Mouse (Mus musculus) hindbrain, postnatal 0 days (tissue): Measurements from ENCODE around the gene Cyb561a3. TPM values are rescaled to one million over a fixed set of nuclear protein-coding genes. Genes with fewer than 3 reads are reported as not detected.

Experiments
- ATAC-seq: fragments of 200-750 bp; cut with Nextera tagmentation; 2 replicates; pipeline ENCODE4 v1.8.0; 2017; ENCODE audit warnings: mild to moderate bottlenecking, moderate TSS enrichment, moderate library complexity
- DNase-seq: peaks from one replicate; pipeline ENCODE4 v3.0.0-alpha.2; 2015; ENCODE audit warnings: low spot score
- H3K27ac ChIP-seq: fragments of 300-500 bp; sonication (generic); 2 replicates; pipeline ENCODE4 v1.5.1; 2014; ENCODE audit warnings: mild to moderate bottlenecking
- H3K27me3 ChIP-seq: fragments of 300-500 bp; sonication (generic); 2 replicates; pipeline ENCODE4 v1.6.1; 2014; ENCODE audit warnings: low read length, mixed read lengths; ENCODE audit not compliant: insufficient read depth
- H3K36me3 ChIP-seq: fragments of 300-500 bp; sonication (generic); 2 replicates; pipeline ENCODE4 v1.6.1; 2014; ENCODE audit warnings: low read length, mixed read lengths; ENCODE audit not compliant: insufficient read depth
- H3K4me1 ChIP-seq: fragments of 300-500 bp; sonication (generic); 2 replicates; pipeline ENCODE4 v1.6.1; 2014; ENCODE audit warnings: antibody characterized with exemption, low read length, mixed read lengths; ENCODE audit not compliant: insufficient read depth
- H3K4me2 ChIP-seq: fragments of 300-500 bp; sonication (generic); 2 replicates; pipeline ENCODE4 v1.6.1; 2014; ENCODE audit warnings: low read depth, mild to moderate bottlenecking, low read length, moderate library complexity, mixed read lengths
- H3K4me3 ChIP-seq: fragments of 300-500 bp; sonication (generic); 2 replicates; pipeline ENCODE4 v1.5.1; 2014; ENCODE audit warnings: low read length
- H3K9ac ChIP-seq: fragments of 300-500 bp; sonication (generic); replicated peaks from 2 replicates; pipeline ENCODE4 v1.6.1; 2014; ENCODE audit warnings: mild to moderate bottlenecking, low read length, moderate library complexity, mixed read lengths
- H3K9me3 ChIP-seq: fragments of 300-500 bp; sonication (generic); 2 replicates; pipeline ENCODE4 v1.6.1; 2016; ENCODE audit warnings: low read length, mixed read lengths
- CTCF ChIP-seq: IDR thresholded peaks from 2 replicates; pipeline ENCODE4 v1.5.1; 2016; ENCODE audit warnings: antibody characterized with exemption, control low read depth, low read depth
- WGBS: fragments of 180-500 bp; shearing (Covaris S2); extraction: QIAGEN DNeasy Blood & Tissue Kit; methylation state at CpG from one replicate; pipeline ENCODE4 v1.1.7; 2014; 5-methylcytosine and 5-hydroxymethylcytosine counted together
- polyA plus RNA-seq: library from polyadenylated mRNA; unstranded; fragments of >200 nt; fragmentation: Nextera tagmentation; extraction: Ambion mirVana; gene quantifications from 2 replicates; pipeline ENCODE4 v1.2.1, GENCODE M21; 2015
- total RNA-seq: library from RNA; depleted of rRNA; stranded (reverse); fragments of >200 nt; gene quantifications from 2 replicates; pipeline ENCODE4 v1.2.3, GENCODE M21; 2014; rRNA removed

Cyb561a3 gene
- total and polyA plus RNA-seq, 2 experiments from 2014 or later = 15.6 to 18.0 TPM

DNA sequence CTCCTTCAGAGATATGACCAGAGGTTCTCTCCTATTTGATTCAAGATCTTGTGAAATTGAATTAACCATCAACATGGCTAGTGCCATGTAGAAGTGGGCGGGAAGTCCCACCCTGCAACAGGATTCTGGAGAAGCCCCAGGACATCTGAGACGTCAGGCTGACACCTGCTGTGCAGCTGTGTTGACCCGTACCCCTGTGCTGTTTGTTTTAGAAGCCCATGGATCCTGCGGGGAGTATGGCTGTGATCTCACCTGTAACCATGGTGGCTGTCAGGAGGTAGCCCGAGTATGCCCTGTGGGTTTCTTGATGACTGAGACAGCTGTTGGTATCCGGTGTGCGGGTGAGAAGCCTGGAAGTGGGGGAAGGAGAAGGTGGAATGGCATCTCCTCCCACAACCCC lies 60.9 kb downstream of the Cyb561a3 start:
- Histone ChIP-seq H3K36me3 (no peaks in the 10 kb centered on the region), H3K4me1 (peaks cover 13% of the 10 kb centered on the region), H3K9ac (no peak overlapping the region), H3K27me3 (no peaks in the 10 kb centered on the region), H3K27ac (no peak overlapping the region), H3K4me2 (no peak overlapping the region), H3K9me3 (no peaks in the 10 kb centered on the region), H3K4me3 (no peak overlapping the region)
- TF ChIP-seq CTCF = no peak
- ATAC-seq = no peak
- no peak for DNase-seq
- 68% methylated on average over 7 of the region's 7 CpGs for WGBS

DNA sequence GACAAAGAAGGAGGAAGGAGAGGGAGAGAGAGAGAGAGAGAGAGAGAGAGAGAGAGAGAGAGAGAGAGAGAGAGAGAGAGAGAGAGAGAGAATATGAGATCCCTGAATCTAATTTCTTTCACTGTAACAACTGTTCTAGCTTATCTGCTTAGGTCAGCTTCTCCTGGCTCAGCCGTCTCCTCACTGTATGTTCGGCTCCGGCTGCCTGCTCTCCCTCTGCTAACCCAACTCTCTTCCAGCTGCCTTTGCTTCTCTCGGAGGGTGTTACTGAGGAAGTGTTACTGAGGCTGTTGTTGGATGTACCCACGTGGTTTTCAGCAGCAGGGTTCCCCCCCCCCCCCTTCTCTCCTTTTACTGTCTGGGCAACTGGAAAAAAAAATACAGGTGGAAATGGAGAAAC lies 63.1 kb downstream of the Cyb561a3 start:
- 13% methylated on average over 5 of the region's 5 CpGs for WGBS
- DNase-seq (no peak), ATAC-seq (no peak)
- H3K4me2 ChIP-seq = no peak overlapping the region
- H3K27ac ChIP-seq = no peak overlapping the region
- no peak overlapping the region for H3K9ac ChIP-seq
- no peaks in the 10 kb centered on the region for H3K9me3 ChIP-seq
- H3K4me1 ChIP-seq = peaks cover 3% of the 10 kb centered on the region; the same call in 1 of the 2 replicates
- no peak overlapping the region for H3K4me3 ChIP-seq
- no peaks in the 10 kb centered on the region for H3K27me3 ChIP-seq
- no peak for TF ChIP-seq CTCF
- H3K36me3 ChIP-seq = no peaks in the 10 kb centered on the region

DNA sequence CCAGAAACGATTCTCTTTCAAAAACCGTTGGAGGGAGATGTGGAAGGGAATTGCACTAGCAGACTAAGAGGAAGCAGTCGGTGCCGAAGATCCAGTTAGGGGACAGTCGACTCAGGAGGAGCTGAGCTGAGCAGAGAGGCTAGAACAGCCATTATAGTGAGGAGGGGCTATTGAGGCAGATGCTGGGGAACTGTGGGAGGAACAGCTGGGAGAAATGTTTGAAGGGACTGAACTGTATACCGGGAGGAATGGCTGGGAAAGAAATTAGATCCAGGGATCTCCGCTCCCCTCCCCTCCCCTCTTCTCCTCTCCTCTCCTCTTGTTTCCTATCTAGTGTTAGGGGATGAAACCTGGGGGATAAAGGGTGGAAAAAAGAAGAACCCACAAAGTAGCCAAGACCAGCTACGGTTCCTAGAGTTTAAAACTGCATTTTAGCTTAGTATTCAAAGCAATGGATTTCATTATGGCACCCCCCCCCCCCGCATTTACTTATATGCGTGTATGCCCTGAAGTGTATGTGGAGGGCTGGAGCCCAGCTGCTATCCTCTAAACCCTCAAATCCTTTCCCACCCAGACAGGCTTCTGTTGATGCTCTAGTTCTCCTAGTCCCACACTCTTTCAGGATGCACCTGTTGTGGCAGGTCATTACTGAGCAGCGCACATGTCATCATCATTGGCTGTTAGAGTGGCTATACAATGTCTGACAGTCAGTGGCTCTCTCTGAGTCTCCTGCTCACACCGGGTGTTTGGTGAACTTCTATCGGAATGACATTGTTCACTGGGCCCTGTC lies 63.8 kb downstream of the Cyb561a3 start:
- Histone ChIP-seq H3K9ac (no peak overlapping the region), H3K4me3 (no peak overlapping the region), H3K4me1 (no peaks in the 10 kb centered on the region), H3K27me3 (no peaks in the 10 kb centered on the region), H3K4me2 (no peak overlapping the region), H3K27ac (no peak overlapping the region), H3K36me3 (no peaks in the 10 kb centered on the region), H3K9me3 (no peaks in the 10 kb centered on the region)
- ATAC-seq = no peak
- WGBS = 54% methylated on average over 13 of the region's 13 CpGs
- TF ChIP-seq CTCF = no peak
- DNase-seq = no peak

Other genes with a start within 250 kb of the Cyb561a3 start
- gene Syt7, start 188.1 kb upstream of the Cyb561a3 start, total RNA-seq = 93.4 and 114 TPM in 2 replicates
- 11.9 and 17.4 TPM in 2 replicates for gene Syt7, start 188.1 kb upstream of the Cyb561a3 start, polyA plus RNA-seq
- 6.5 and 6.8 TPM in 2 replicates for gene Lrrc10b, start 119.7 kb upstream of the Cyb561a3 start, total RNA-seq
- 2.0 and 2.1 TPM in 2 replicates for gene Lrrc10b, start 119.7 kb upstream of the Cyb561a3 start, polyA plus RNA-seq
- gene Ppp1r32, start 94.2 kb upstream of the Cyb561a3 start, total RNA-seq = 4.0 and 5.4 TPM in 2 replicates
- gene Ppp1r32, start 94.2 kb upstream of the Cyb561a3 start, polyA plus RNA-seq = 2.3 and 2.9 TPM in 2 replicates
- 44.9 and 47.4 TPM in 2 replicates for gene Cpsf7, start 51.9 kb upstream of the Cyb561a3 start, total RNA-seq
- gene Cpsf7, start 51.9 kb upstream of the Cyb561a3 start, polyA plus RNA-seq = 34.4 and 36.2 TPM in 2 replicates
- gene Sdhaf2, start 51.0 kb upstream of the Cyb561a3 start, total RNA-seq = 47.7 and 58.2 TPM in 2 replicates
- gene Sdhaf2, start 51.0 kb upstream of the Cyb561a3 start, polyA plus RNA-seq = 60.2 and 64.2 TPM in 2 replicates
- gene Tmem216, start 20.9 kb upstream of the Cyb561a3 start, total RNA-seq = 20.7 and 28.4 TPM in 2 replicates
- gene Tmem216, start 20.9 kb upstream of the Cyb561a3 start, polyA plus RNA-seq = 35.8 and 42.0 TPM in 2 replicates
- 15.1 and 16.6 TPM in 2 replicates for gene Tmem138, start 190 bp downstream of the Cyb561a3 start, total RNA-seq
- 34.6 and 35.7 TPM in 2 replicates for gene Tmem138, start 190 bp downstream of the Cyb561a3 start, polyA plus RNA-seq
- 274 and 288 TPM in 2 replicates for gene Ddb1, start 28.2 kb downstream of the Cyb561a3 start, total RNA-seq
- 144 and 146 TPM in 2 replicates for gene Ddb1, start 28.2 kb downstream of the Cyb561a3 start, polyA plus RNA-seq
- gene Tkfc, start 28.5 kb downstream of the Cyb561a3 start, total RNA-seq = 10.3 and 18.2 TPM in 2 replicates
- gene Tkfc, start 28.5 kb downstream of the Cyb561a3 start, polyA plus RNA-seq = 18.4 TPM in 2 replicates
- gene Vwce, start 57.0 kb downstream of the Cyb561a3 start, total RNA-seq = 1.3 and 7.0 TPM in 2 replicates
- gene Vwce, start 57.0 kb downstream of the Cyb561a3 start, polyA plus RNA-seq = 1.5 and 1.7 TPM in 2 replicates
- not detected in 2 replicates for gene Pga5, start 100.9 kb downstream of the Cyb561a3 start, total RNA-seq
- not detected in 2 replicates for gene Pga5, start 100.9 kb downstream of the Cyb561a3 start, polyA plus RNA-seq
- gene Vps37c, start 111.6 kb downstream of the Cyb561a3 start, total RNA-seq = 29.8 and 30.7 TPM in 2 replicates
- gene Vps37c, start 111.6 kb downstream of the Cyb561a3 start, polyA plus RNA-seq = 25.8 and 27.2 TPM in 2 replicates
- 0.68 TPM in 1 of 2 replicates, not detected in the other for gene Cd5, start 161.8 kb downstream of the Cyb561a3 start, total RNA-seq
- 0.26 and 0.32 TPM in 2 replicates for gene Cd5, start 161.8 kb downstream of the Cyb561a3 start, polyA plus RNA-seq